Mouse (Mus musculus) embryonic fibroblast, embryonic 13.5 days (primary cell): ENCODE measurements at regions not wholly inside any gene's neighbourhood (a gene's known extent, or its start where the extent isn't known, plus 50 kb on each side); places are given as distances from the start of the nearest gene placed in this dataset.

Source experiments
- H3K27ac ChIP-seq: 2 replicates; pipeline ENCODE4 v1.5.1; 2012; ENCODE audit warnings: low read length, control low read depth, inconsistent platforms; ENCODE audit not compliant: insufficient read depth
- H3K4me1 ChIP-seq: 2 replicates; pipeline ENCODE4 v1.6.1; 2011; ENCODE audit warnings: low read length; ENCODE audit not compliant: control insufficient read depth, insufficient read depth
- H3K4me3 ChIP-seq: 2 replicates; pipeline ENCODE4 v1.5.1; 2011; ENCODE audit warnings: mild to moderate bottlenecking, control low read depth, low read length; ENCODE audit not compliant: insufficient read depth
- CTCF ChIP-seq: IDR thresholded peaks from 2 replicates; pipeline ENCODE4 v1.5.1; 2011; ENCODE audit warnings: mild to moderate bottlenecking, control low read depth, low read length, moderate library complexity, borderline replicate concordance; ENCODE audit not compliant: insufficient read depth
- POLR2A ChIP-seq: IDR thresholded peaks from 2 replicates; pipeline ENCODE4 v1.6.1; 2011; ENCODE audit warnings: low read depth, mild to moderate bottlenecking, control low read depth, low read length, moderate library complexity

- H3K27ac ChIP-seq: no peak overlapping the region
- TF ChIP-seq POLR2A (no peak), CTCF (no peak)
- peaks cover 2% of the 10 kb centered on the region for H3K4me1 ChIP-seq
- H3K4me3 ChIP-seq: no peak overlapping the region
Observed at GRCm38 (mm10) chr8:82265745-82266144, 137.3 kb downstream of the Il15 start.

- TF ChIP-seq CTCF (no peak), POLR2A (no peak)
- Histone ChIP-seq H3K4me3 (no peak overlapping the region), H3K4me1 (peaks cover 6% of the 10 kb centered on the region), H3K27ac (no peak overlapping the region)
Observed at GRCm38 (mm10) chr8:82262196-82262595, 140.8 kb downstream of the Il15 start.

- peak overlapping the region; percentile 61; the same call in 1 of the 2 replicates for H3K27ac ChIP-seq
- no peak overlapping the region for H3K4me3 ChIP-seq
- peaks cover 6% of the 10 kb centered on the region for H3K4me1 ChIP-seq
- no peak for TF ChIP-seq POLR2A
Observed at GRCm38 (mm10) chr8:82260613-82261012, 142.4 kb downstream of the Il15 start.

- Histone ChIP-seq H3K27ac (no peak overlapping the region), H3K4me3 (no peak overlapping the region), H3K4me1 (peaks cover 4% of the 10 kb centered on the region)
- no peak for TF ChIP-seq CTCF
- no peak for TF ChIP-seq POLR2A
Observed at GRCm38 (mm10) chr8:82255815-82256214, 147.2 kb downstream of the Il15 start.

GRCm38 (mm10) chr8:82252406-82252805 is 150.6 kb downstream of the Il15 start:
- H3K4me1 ChIP-seq: no peaks in the 10 kb centered on the region
- no peak for TF ChIP-seq CTCF
- no peak for TF ChIP-seq POLR2A
- no peak overlapping the region for H3K27ac ChIP-seq
- no peak overlapping the region for H3K4me3 ChIP-seq

GRCm38 (mm10) chr8:82249841-82250577 is 153.0 kb downstream of the Il15 start:
- H3K27ac ChIP-seq: no peak overlapping the region; the same call in 1 of the 2 replicates
- no peaks in the 10 kb centered on the region for H3K4me1 ChIP-seq
- no peak overlapping the region for H3K4me3 ChIP-seq
- TF ChIP-seq CTCF (no peak), POLR2A (no peak)

GRCm38 (mm10) chr8:82244076-82244475 is 158.9 kb downstream of the Il15 start:
- Histone ChIP-seq H3K27ac (no peak overlapping the region), H3K4me1 (no peaks in the 10 kb centered on the region), H3K4me3 (no peak overlapping the region)
- TF ChIP-seq POLR2A: no peak
- no peak for TF ChIP-seq CTCF

GRCm38 (mm10) chr8:82229883-82230282 is 173.1 kb downstream of the Il15 start:
- no peak overlapping the region for H3K27ac ChIP-seq
- H3K4me3 ChIP-seq: no peak overlapping the region
- no peaks in the 10 kb centered on the region for H3K4me1 ChIP-seq
- TF ChIP-seq CTCF: no peak
- TF ChIP-seq POLR2A: no peak

- Histone ChIP-seq H3K4me1 (no peaks in the 10 kb centered on the region), H3K27ac (no peak overlapping the region), H3K4me3 (no peak overlapping the region)
- TF ChIP-seq CTCF (no peak), POLR2A (no peak)
Observed at GRCm38 (mm10) chr8:82201746-82202145, 201.3 kb downstream of the Il15 start.

- Histone ChIP-seq H3K4me1 (no peaks in the 10 kb centered on the region), H3K27ac (no peak overlapping the region), H3K4me3 (no peak overlapping the region)
- TF ChIP-seq POLR2A (no peak), CTCF (no peak)
Observed at GRCm38 (mm10) chr8:82200176-82200575, 202.8 kb downstream of the Il15 start.

GRCm38 (mm10) chr8:82196504-82196903 is 206.5 kb downstream of the Il15 start:
- TF ChIP-seq POLR2A (no peak), CTCF (no peak)
- H3K4me1 ChIP-seq: no peaks in the 10 kb centered on the region
- no peak overlapping the region for H3K4me3 ChIP-seq
- no peak overlapping the region for H3K27ac ChIP-seq
